Mouse (Mus musculus): ENCODE measurements around the gene Omp. TPM values are rescaled to one million over a fixed set of nuclear protein-coding genes. Genes with fewer than 3 reads are reported as not detected.

Gene Omp
- polyA plus RNA-seq, 1 experiment from 2014 or later = 0.30 TPM

- no peak for ATAC-seq
- 58% methylated on average over 2 of the region's 2 CpGs for WGBS
- H3K9ac ChIP-seq (ENCODE audit: low read length) = no peak overlapping the region
- 0 out of 2 replicates have a peak, but pooled peaks cover 3% of the 10 kb centered on the region for H3K36me3 ChIP-seq (ENCODE audit: control insufficient read depth, insufficient read depth, low read length)
- 0 out of 2 replicates have a peak overlapping the region, but pooled peaks have one; percentile 21 for H3K27ac ChIP-seq (ENCODE audit: low read depth, low read length)
- no peak overlapping the region for H3K4me3 ChIP-seq (ENCODE audit: low read depth, low read length)
- H3K9me3 ChIP-seq (replicated peaks; ENCODE audit: control insufficient read depth, low read length) = no peaks in the 10 kb centered on the region
- no peaks in the 10 kb centered on the region for H3K27me3 ChIP-seq (replicated peaks; ENCODE audit: control insufficient read depth, insufficient read depth, low read length)
- no peak overlapping the region for H3K4me2 ChIP-seq (ENCODE audit: low read length)
- no peak for DNase-seq (ENCODE audit: low spot score)
- H3K4me1 ChIP-seq (ENCODE audit: control insufficient read depth, insufficient read depth, low read length) = no peaks in the 10 kb centered on the region
These were observed 4.7 kb downstream of the Omp start for GRCm38 (mm10) chr7:98140597-98140996.

GRCm38 (mm10) chr7:98139216-98139615, 6.1 kb downstream of the Omp start:
- 15% methylated on average over 9 of the region's 9 CpGs for WGBS
- DNase-seq (ENCODE audit: low spot score) (no peak), ATAC-seq (no peak)
- H3K4me3 ChIP-seq (ENCODE audit: low read depth, low read length) = no peak overlapping the region
- H3K9ac ChIP-seq (ENCODE audit: low read length) = no peak overlapping the region
- no peaks in the 10 kb centered on the region for H3K9me3 ChIP-seq (replicated peaks; ENCODE audit: control insufficient read depth, low read length)
- no peaks in the 10 kb centered on the region for H3K27me3 ChIP-seq (replicated peaks; ENCODE audit: control insufficient read depth, insufficient read depth, low read length)
- H3K4me2 ChIP-seq (ENCODE audit: low read length) = no peak overlapping the region
- no peak overlapping the region for H3K27ac ChIP-seq (ENCODE audit: low read depth, low read length)
- H3K4me1 ChIP-seq (ENCODE audit: control insufficient read depth, insufficient read depth, low read length) = no peaks in the 10 kb centered on the region
- no peaks in the 10 kb centered on the region for H3K36me3 ChIP-seq (ENCODE audit: control insufficient read depth, insufficient read depth, low read length)

DNA sequence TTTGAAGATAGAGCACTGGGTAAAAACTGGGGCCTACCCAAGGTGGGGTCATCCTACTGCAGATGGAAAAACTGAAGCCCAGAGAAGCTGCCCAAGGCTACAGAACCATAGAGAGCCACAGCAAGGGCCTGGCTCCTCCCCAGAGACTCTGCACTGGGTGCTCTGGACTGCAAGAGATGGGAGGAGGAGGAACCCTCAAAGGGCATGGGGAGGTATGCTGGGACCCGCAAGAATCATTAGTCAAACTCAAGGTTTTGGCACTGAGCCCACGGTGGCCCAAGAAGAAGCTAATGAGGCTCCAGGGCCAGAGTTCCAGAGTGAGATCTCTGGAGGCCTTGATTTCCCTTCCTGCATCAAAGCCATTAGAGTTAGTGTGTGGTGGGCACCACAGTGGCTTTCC, 7.3 kb downstream of the Omp start:
- ATAC-seq = no peak
- H3K9ac ChIP-seq (ENCODE audit: low read length) = no peak overlapping the region
- 64% methylated on average over 2 of the region's 2 CpGs for WGBS

DNA sequence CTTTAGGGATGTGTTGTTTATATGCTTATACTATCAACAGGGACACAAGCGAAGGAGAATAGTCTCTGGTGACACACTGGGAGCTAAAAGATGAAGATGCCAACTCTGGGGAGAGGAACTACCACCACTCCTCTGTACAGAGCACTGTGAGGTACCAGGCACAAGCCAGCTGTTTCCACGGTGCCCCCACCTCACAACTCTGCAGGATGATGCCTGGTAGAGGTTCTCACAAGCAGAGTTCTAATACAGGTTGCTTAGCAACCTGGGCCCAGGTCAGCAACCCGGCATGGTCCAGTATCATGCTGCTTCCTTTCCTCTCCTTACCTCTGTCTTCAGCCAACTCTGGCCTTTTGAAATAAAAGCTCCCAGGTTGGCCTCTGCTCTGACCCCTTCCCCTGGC, 7.7 kb downstream of the Omp start:
- ATAC-seq = no peak

More for the DNA sequence above, 7.3 kb downstream of the Omp start:
- Histone ChIP-seq H3K4me3 (ENCODE audit: low read depth, low read length) (no peak overlapping the region), H3K4me1 (ENCODE audit: control insufficient read depth, insufficient read depth, low read length) (no peaks in the 10 kb centered on the region), H3K9me3 (replicated peaks; ENCODE audit: control insufficient read depth, low read length) (no peaks in the 10 kb centered on the region), H3K27me3 (replicated peaks; ENCODE audit: control insufficient read depth, insufficient read depth, low read length) (no peaks in the 10 kb centered on the region), H3K4me2 (ENCODE audit: low read length) (no peak overlapping the region), H3K36me3 (ENCODE audit: control insufficient read depth, insufficient read depth, low read length) (no peaks in the 10 kb centered on the region), H3K27ac (ENCODE audit: low read depth, low read length) (no peak overlapping the region)
- DNase-seq (ENCODE audit: low spot score) = no peak

DNA sequence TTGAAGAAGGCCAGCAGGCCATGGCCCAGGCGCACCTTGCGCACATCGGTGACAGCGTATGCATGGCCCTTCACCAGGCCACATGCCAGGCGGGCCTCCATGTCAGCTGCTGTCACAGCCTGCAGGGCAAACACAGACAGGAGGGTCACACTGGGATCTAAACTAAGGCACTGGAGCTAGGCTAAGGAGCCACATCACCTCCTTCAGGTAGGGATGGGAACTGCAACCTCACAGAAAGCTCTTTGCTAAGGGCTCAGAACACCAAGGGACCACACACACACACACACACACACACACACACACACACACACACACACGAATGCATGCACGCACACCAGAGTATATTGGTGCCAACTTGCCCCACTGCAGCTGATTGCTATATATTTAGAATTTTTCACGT, 13.6 kb downstream of the Omp start:
- ATAC-seq = no peak

More for the DNA sequence above, 7.7 kb downstream of the Omp start:
- Histone ChIP-seq H3K9me3 (replicated peaks; ENCODE audit: control insufficient read depth, low read length) (no peaks in the 10 kb centered on the region), H3K4me2 (ENCODE audit: low read length) (no peak overlapping the region), H3K9ac (ENCODE audit: low read length) (no peak overlapping the region), H3K4me3 (ENCODE audit: low read depth, low read length) (no peak overlapping the region), H3K36me3 (ENCODE audit: control insufficient read depth, insufficient read depth, low read length) (no peaks in the 10 kb centered on the region), H3K27ac (ENCODE audit: low read depth, low read length) (no peak overlapping the region), H3K27me3 (replicated peaks; ENCODE audit: control insufficient read depth, insufficient read depth, low read length) (no peaks in the 10 kb centered on the region), H3K4me1 (ENCODE audit: control insufficient read depth, insufficient read depth, low read length) (no peaks in the 10 kb centered on the region)
- DNase-seq (ENCODE audit: low spot score) = no peak
- 46% methylated on average over 3 of the region's 3 CpGs for WGBS

GRCm38 (mm10) chr7:98125473-98125872, 19.8 kb downstream of the Omp start:
- no peak for DNase-seq (ENCODE audit: low spot score)

More for the DNA sequence above, 13.6 kb downstream of the Omp start:
- Histone ChIP-seq H3K36me3 (ENCODE audit: control insufficient read depth, insufficient read depth, low read length) (no peaks in the 10 kb centered on the region), H3K9ac (ENCODE audit: low read length) (no peak overlapping the region), H3K9me3 (replicated peaks; ENCODE audit: control insufficient read depth, low read length) (no peaks in the 10 kb centered on the region), H3K4me3 (ENCODE audit: low read depth, low read length) (no peak overlapping the region), H3K27ac (ENCODE audit: low read depth, low read length) (no peak overlapping the region), H3K4me2 (ENCODE audit: low read length) (no peak overlapping the region), H3K27me3 (replicated peaks; ENCODE audit: control insufficient read depth, insufficient read depth, low read length) (no peaks in the 10 kb centered on the region), H3K4me1 (ENCODE audit: control insufficient read depth, insufficient read depth, low read length) (no peaks in the 10 kb centered on the region)
- 94% methylated on average over 8 of the region's 8 CpGs for WGBS
- no peak for DNase-seq (ENCODE audit: low spot score)

DNA sequence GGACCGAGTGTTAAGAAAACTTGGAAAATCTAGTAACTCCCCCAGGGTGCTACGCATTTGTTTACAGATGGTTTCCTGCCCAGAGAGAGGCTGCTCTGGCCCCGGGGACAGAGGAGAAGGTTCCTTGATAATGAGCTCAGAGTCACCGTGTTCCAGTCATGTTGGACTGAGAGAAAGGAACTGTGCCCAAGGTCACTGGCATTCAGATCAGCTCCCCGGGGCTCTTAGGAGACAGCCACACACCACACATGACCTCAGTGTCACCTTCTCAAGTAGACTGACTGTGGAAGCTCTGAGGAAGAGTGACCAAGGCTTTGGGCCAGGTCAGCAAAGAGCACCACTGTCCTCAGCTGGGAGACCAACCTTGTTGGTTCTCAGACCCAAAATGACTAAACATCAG, 20.6 kb downstream of the Omp start:
- 70% methylated on average over 5 of the region's 5 CpGs for WGBS

More at GRCm38 (mm10) chr7:98125473-98125872, 19.8 kb downstream of the Omp start:
- Histone ChIP-seq H3K4me2 (ENCODE audit: low read length) (no peak overlapping the region), H3K27ac (ENCODE audit: low read depth, low read length) (no peak overlapping the region), H3K27me3 (replicated peaks; ENCODE audit: control insufficient read depth, insufficient read depth, low read length) (no peaks in the 10 kb centered on the region), H3K4me1 (ENCODE audit: control insufficient read depth, insufficient read depth, low read length) (no peaks in the 10 kb centered on the region), H3K4me3 (ENCODE audit: low read depth, low read length) (no peak overlapping the region), H3K36me3 (ENCODE audit: control insufficient read depth, insufficient read depth, low read length) (0 out of 2 replicates have a peak, but pooled peaks cover 3% of the 10 kb centered on the region), H3K9me3 (replicated peaks; ENCODE audit: control insufficient read depth, low read length) (no peaks in the 10 kb centered on the region), H3K9ac (ENCODE audit: low read length) (no peak overlapping the region)
- no peak for ATAC-seq
- 41% methylated on average over 5 of the region's 5 CpGs for WGBS

DNA sequence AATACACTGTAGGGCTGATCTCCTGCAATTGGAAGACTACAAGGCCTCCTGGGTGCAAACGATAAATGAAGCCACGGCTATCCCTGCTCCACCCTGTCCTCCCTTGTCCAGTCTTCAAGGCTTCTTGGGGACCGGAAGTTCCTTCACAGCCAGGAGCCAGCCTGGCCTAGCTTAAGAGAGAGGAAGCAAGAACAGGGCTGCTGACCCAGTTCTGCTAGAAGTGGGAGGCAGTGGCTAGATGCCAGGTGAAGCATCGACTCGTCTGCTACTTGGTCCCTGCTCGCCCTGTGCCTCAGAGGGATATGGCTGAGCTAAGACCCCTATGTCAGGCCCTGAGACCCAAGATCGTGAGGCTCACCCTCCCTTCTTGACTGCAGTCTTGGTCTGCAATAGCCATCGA, 23.6 kb downstream of the Omp start:
- DNase-seq (ENCODE audit: low spot score) = no peak
- 83% methylated on average over 8 of the region's 8 CpGs for WGBS

More for the DNA sequence above, 20.6 kb downstream of the Omp start:
- H3K27me3 ChIP-seq (replicated peaks; ENCODE audit: control insufficient read depth, insufficient read depth, low read length) = no peaks in the 10 kb centered on the region
- H3K9ac ChIP-seq (ENCODE audit: low read length) = no peak overlapping the region
- DNase-seq (ENCODE audit: low spot score) = no peak
- H3K4me3 ChIP-seq (ENCODE audit: low read depth, low read length) = no peak overlapping the region
- H3K4me2 ChIP-seq (ENCODE audit: low read length) = no peak overlapping the region
- H3K27ac ChIP-seq (ENCODE audit: low read depth, low read length) = no peak overlapping the region
- H3K9me3 ChIP-seq (replicated peaks; ENCODE audit: control insufficient read depth, low read length) = no peaks in the 10 kb centered on the region
- no peak for ATAC-seq
- 0 out of 2 replicates have a peak, but pooled peaks cover 3% of the 10 kb centered on the region for H3K36me3 ChIP-seq (ENCODE audit: control insufficient read depth, insufficient read depth, low read length)
- H3K4me1 ChIP-seq (ENCODE audit: control insufficient read depth, insufficient read depth, low read length) = no peaks in the 10 kb centered on the region

GRCm38 (mm10) chr7:98121241-98121640, 24.1 kb downstream of the Omp start:
- no peak for ATAC-seq
- DNase-seq (ENCODE audit: low spot score) = no peak

More for the DNA sequence above, 23.6 kb downstream of the Omp start:
- Histone ChIP-seq H3K9ac (ENCODE audit: low read length) (no peak overlapping the region), H3K27ac (ENCODE audit: low read depth, low read length) (no peak overlapping the region), H3K9me3 (replicated peaks; ENCODE audit: control insufficient read depth, low read length) (no peaks in the 10 kb centered on the region), H3K4me1 (ENCODE audit: control insufficient read depth, insufficient read depth, low read length) (no peaks in the 10 kb centered on the region), H3K27me3 (replicated peaks; ENCODE audit: control insufficient read depth, insufficient read depth, low read length) (no peaks in the 10 kb centered on the region), H3K4me3 (ENCODE audit: low read depth, low read length) (no peak overlapping the region), H3K36me3 (ENCODE audit: control insufficient read depth, insufficient read depth, low read length) (0 out of 2 replicates have a peak, but pooled peaks cover 3% of the 10 kb centered on the region), H3K4me2 (ENCODE audit: low read length) (no peak overlapping the region)
- ATAC-seq = no peak

More at GRCm38 (mm10) chr7:98121241-98121640, 24.1 kb downstream of the Omp start:
- WGBS = 97% methylated on average over 3 of the region's 3 CpGs
- Histone ChIP-seq H3K9ac (ENCODE audit: low read length) (no peak overlapping the region), H3K27ac (ENCODE audit: low read depth, low read length) (no peak overlapping the region), H3K36me3 (ENCODE audit: control insufficient read depth, insufficient read depth, low read length) (0 out of 2 replicates have a peak, but pooled peaks cover 3% of the 10 kb centered on the region), H3K9me3 (replicated peaks; ENCODE audit: control insufficient read depth, low read length) (no peaks in the 10 kb centered on the region), H3K4me3 (ENCODE audit: low read depth, low read length) (no peak overlapping the region), H3K27me3 (replicated peaks; ENCODE audit: control insufficient read depth, insufficient read depth, low read length) (no peaks in the 10 kb centered on the region), H3K4me1 (ENCODE audit: control insufficient read depth, insufficient read depth, low read length) (no peaks in the 10 kb centered on the region), H3K4me2 (ENCODE audit: low read length) (no peak overlapping the region)
